Mouse (Mus musculus) stomach, postnatal 0 days (tissue): ENCODE results near the gene Sec23b. TPM values are rescaled to one million over a fixed set of nuclear protein-coding genes. Genes with fewer than 3 reads are reported as not detected.

Experiments
- ATAC-seq: fragments of 200-750 bp; cut with Nextera tagmentation; 2 replicates; pipeline ENCODE4 v1.8.0; 2017; ENCODE audit not compliant: low FRiP score, low TSS enrichment
- DNase-seq: peaks from one replicate; pipeline ENCODE4 v3.0.0-alpha.2; 2016; ENCODE audit warnings: low spot score
- H3K27ac ChIP-seq: fragments of 300-500 bp; sonication (generic); replicated peaks from 2 replicates; pipeline ENCODE4 v1.5.1; 2014; ENCODE audit warnings: mild to moderate bottlenecking, control low read depth
- H3K27me3 ChIP-seq: fragments of 300-500 bp; sonication (generic); 2 replicates; pipeline ENCODE4 v1.6.1; 2014; ENCODE audit warnings: low read length; ENCODE audit not compliant: control insufficient read depth, insufficient read depth
- H3K36me3 ChIP-seq: fragments of 300-500 bp; sonication (generic); 2 replicates; pipeline ENCODE4 v1.6.1; 2014; ENCODE audit warnings: low read length, mixed read lengths; ENCODE audit not compliant: control insufficient read depth, insufficient read depth
- H3K4me1 ChIP-seq: fragments of 300-500 bp; sonication (generic); replicated peaks from 2 replicates; pipeline ENCODE4 v1.6.1; 2014; ENCODE audit warnings: antibody characterized with exemption; ENCODE audit not compliant: control insufficient read depth, insufficient read depth
- H3K4me2 ChIP-seq: fragments of 300-500 bp; sonication (generic); replicated peaks from 2 replicates; pipeline ENCODE4 v1.6.1; 2014; ENCODE audit warnings: low read depth, mild to moderate bottlenecking, control low read depth, moderate library complexity
- H3K4me3 ChIP-seq: fragments of 300-500 bp; sonication (generic); 2 replicates; pipeline ENCODE4 v1.5.1; 2014; ENCODE audit warnings: low read depth, low read length, control low read depth
- H3K9ac ChIP-seq: fragments of 300-500 bp; sonication (generic); 2 replicates; pipeline ENCODE4 v1.6.1; 2014; ENCODE audit warnings: mild to moderate bottlenecking, low read length, control low read depth, mixed read lengths
- H3K9me3 ChIP-seq: fragments of 300-500 bp; sonication (generic); 2 replicates; pipeline ENCODE4 v1.6.1; 2016; ENCODE audit warnings: low read length; ENCODE audit not compliant: control insufficient read depth
- CTCF ChIP-seq: IDR thresholded peaks from 2 replicates; pipeline ENCODE4 v1.5.1; 2016; ENCODE audit warnings: antibody characterized with exemption, low read depth, mild to moderate bottlenecking, moderate library complexity
- EP300 ChIP-seq: optimal IDR thresholded peaks from 2 replicates; pipeline ENCODE3; 2016; ENCODE audit warnings: antibody characterized with exemption
- WGBS: fragments of 180-500 bp; shearing (Covaris S2); extraction: QIAGEN DNeasy Blood & Tissue Kit; methylation state at CpG from one replicate; pipeline ENCODE4 v1.1.7; 2014; 5-methylcytosine and 5-hydroxymethylcytosine counted together
- polyA plus RNA-seq: library from polyadenylated mRNA; unstranded; fragments of >200 nt; fragmentation: Nextera tagmentation; extraction: Ambion mirVana; gene quantifications from 2 replicates; pipeline ENCODE4 v1.2.1, GENCODE M21; 2015

Sec23b gene
- polyA plus RNA-seq, 1 experiment from 2014 or later, result 74.5 TPM

GRCm38 (mm10) chr2:144527821-144528174 lies 28.2 kb upstream of the Sec23b start:
- Histone ChIP-seq H3K4me2 (peak overlapping the region; percentile 83), H3K9ac (peak overlapping the region; percentile 96), H3K27me3 (no peaks in the 10 kb centered on the region), H3K4me3 (peak overlapping the region; percentile 96), H3K4me1 (peaks cover 3% of the 10 kb centered on the region; the same call in 1 of the 2 replicates), H3K36me3 (0 out of 2 replicates have a peak, but pooled peaks cover 2% of the 10 kb centered on the region), H3K27ac (peak overlapping the region; percentile 92), H3K9me3 (no peaks in the 10 kb centered on the region)
- no peak for TF ChIP-seq EP300
- no peak for TF ChIP-seq CTCF
- ATAC-seq, result peak; percentile 55
- no peak for DNase-seq
- under 1% methylated on average over 25 of the region's 25 CpGs for WGBS

DNA sequence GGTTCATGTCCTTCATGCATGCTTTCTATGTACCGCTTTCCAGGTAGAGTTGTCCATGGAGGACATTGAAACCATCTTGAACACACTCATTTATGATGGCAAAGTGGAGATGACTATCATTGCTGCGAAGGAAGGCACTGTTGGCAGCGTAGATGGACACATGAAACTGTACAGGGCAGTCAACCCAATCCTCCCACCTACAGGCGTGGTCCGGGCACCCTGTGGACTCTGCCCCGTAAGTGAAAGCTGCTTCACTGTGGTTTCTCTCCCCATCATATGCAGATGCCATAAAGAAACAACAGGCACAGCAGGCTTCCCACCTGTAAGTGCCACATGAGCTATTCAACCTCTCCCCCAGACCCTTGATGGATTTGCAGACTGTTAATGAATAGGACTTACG lies 18.9 kb upstream of the Sec23b start:
- WGBS, result 95% methylated on average over 7 of the region's 7 CpGs
- no peak overlapping the region for H3K4me2 ChIP-seq
- ATAC-seq, result no peak
- no peaks in the 10 kb centered on the region for H3K9me3 ChIP-seq
- H3K27ac ChIP-seq, result no peak overlapping the region
- DNase-seq, result no peak
- H3K4me3 ChIP-seq, result no peak overlapping the region
- no peaks in the 10 kb centered on the region for H3K4me1 ChIP-seq
- no peaks in the 10 kb centered on the region for H3K27me3 ChIP-seq
- TF ChIP-seq CTCF (no peak), EP300 (no peak)
- H3K36me3 ChIP-seq, result peaks cover 34% of the 10 kb centered on the region
- no peak overlapping the region for H3K9ac ChIP-seq

- no peak overlapping the region for H3K4me2 ChIP-seq
- DNase-seq (no peak), ATAC-seq (no peak)
- TF ChIP-seq EP300 (no peak), CTCF (peak; percentile 46)
- H3K36me3 ChIP-seq, result peaks cover 14% of the 10 kb centered on the region
- 83% methylated on average over 4 of the region's 4 CpGs for WGBS
- no peak overlapping the region for H3K4me3 ChIP-seq
- H3K9ac ChIP-seq, result no peak overlapping the region
- H3K9me3 ChIP-seq, result no peaks in the 10 kb centered on the region
- H3K27me3 ChIP-seq, result no peaks in the 10 kb centered on the region
- H3K4me1 ChIP-seq, result no peaks in the 10 kb centered on the region
- H3K27ac ChIP-seq, result no peak overlapping the region
These were observed 14.8 kb upstream of the Sec23b start for GRCm38 (mm10) chr2:144541246-144541645.

- Histone ChIP-seq H3K9ac (no peak overlapping the region), H3K4me3 (no peak overlapping the region), H3K9me3 (no peaks in the 10 kb centered on the region), H3K27ac (no peak overlapping the region), H3K4me2 (no peak overlapping the region), H3K4me1 (no peaks in the 10 kb centered on the region), H3K36me3 (no peaks in the 10 kb centered on the region; the same call in 1 of the 2 replicates), H3K27me3 (no peaks in the 10 kb centered on the region)
- DNase-seq (no peak), ATAC-seq (no peak)
- WGBS, result 92% methylated on average over 6 of the region's 6 CpGs
- TF ChIP-seq EP300 (no peak), CTCF (no peak)
These were observed 12.4 kb upstream of the Sec23b start for GRCm38 (mm10) chr2:144543670-144544069.

- Histone ChIP-seq H3K36me3 (no peaks in the 10 kb centered on the region), H3K4me2 (no peak overlapping the region), H3K4me1 (no peaks in the 10 kb centered on the region), H3K27ac (no peak overlapping the region), H3K27me3 (no peaks in the 10 kb centered on the region), H3K9me3 (no peaks in the 10 kb centered on the region), H3K4me3 (no peak overlapping the region), H3K9ac (no peak overlapping the region)
- ATAC-seq (peak; percentile 56; the same call in 1 of the 2 replicates), DNase-seq (no peak)
- WGBS, result 54% methylated on average over 6 of the region's 6 CpGs
- TF ChIP-seq CTCF (no peak), EP300 (no peak)
These were observed 11.4 kb upstream of the Sec23b start for GRCm38 (mm10) chr2:144544630-144545029.

GRCm38 (mm10) chr2:144545061-144545460 lies 11.0 kb upstream of the Sec23b start:
- no peaks in the 10 kb centered on the region for H3K9me3 ChIP-seq
- WGBS, result 69% methylated on average over 2 of the region's 2 CpGs
- H3K27ac ChIP-seq, result no peak overlapping the region
- no peak overlapping the region for H3K9ac ChIP-seq
- H3K4me1 ChIP-seq, result no peaks in the 10 kb centered on the region
- DNase-seq (no peak), ATAC-seq (no peak)
- H3K4me3 ChIP-seq, result no peak overlapping the region
- TF ChIP-seq EP300 (no peak), CTCF (no peak)
- no peaks in the 10 kb centered on the region for H3K36me3 ChIP-seq
- H3K27me3 ChIP-seq, result no peaks in the 10 kb centered on the region
- H3K4me2 ChIP-seq, result no peak overlapping the region
